ENCODE assay signal across 17 mouse cellular contexts in the genomic region with DNA sequence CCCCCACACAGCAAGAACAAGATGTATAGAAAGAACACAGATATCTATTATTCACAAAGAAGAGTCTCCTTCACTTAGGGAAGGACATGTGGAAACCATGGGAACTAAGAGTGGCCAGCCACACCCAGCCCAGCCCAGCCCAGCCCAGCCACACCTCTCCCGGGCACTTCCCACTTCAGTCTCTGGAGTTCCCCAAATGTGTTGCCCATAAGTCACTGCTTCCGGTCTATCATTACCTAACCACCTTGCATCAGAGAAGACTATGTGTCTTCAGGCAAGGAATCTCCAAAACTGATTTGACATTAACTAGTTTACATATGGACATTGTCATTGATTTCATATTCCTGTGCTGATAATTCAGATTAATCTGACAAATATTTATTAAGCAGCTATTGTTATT.
DNase-seq lines count a peak whose midpoint lies in the region; ATAC-seq and TF ChIP-seq lines count a peak whose summit lies in the region.
"Had no signal": no experiment of that assay in that cellular context is flagged by ENCODE, and none has a peak within 500 bp of the region (broad histone marks: within the 10 kb centered on the region; RNA-seq: fewer than 3 reads in every experiment).

No protein-coding gene starts in this region.

- no peak overlapping the region for H3K4me3 ChIP-seq in lung, adult 2 months (replicated peaks; ENCODE audit: extremely low read depth, low read depth, low read length)
- H3K4me3 ChIP-seq: forebrain, embryonic 12.5 days; heart, embryonic 13.5 days; limb, embryonic 12.5 days; megakaryocyte, embryonic 14.5 days; neural tube, embryonic 15.5 days had no signal

- TF ChIP-seq CTCF in lung, adult 2 months (IDR thresholded peaks at IDR 0.05; ENCODE audit: insufficient read depth, low read length), result no peak

- TF ChIP-seq POLR2A in lung, adult 2 months (IDR thresholded peaks at IDR 0.05; ENCODE audit: borderline replicate concordance, extremely low read depth, low read depth, low read length), result no peak

- 66% methylated on average over 2 of the region's 2 CpGs for WGBS in lung, adult 2 months

- H3K4me1 ChIP-seq in lung, adult 2 months (ENCODE audit: control insufficient read depth, insufficient read depth, low read length), result no peaks in the 10 kb centered on the region
- H3K4me1 ChIP-seq: forebrain, embryonic 12.5 days; heart, embryonic 13.5 days; limb, embryonic 12.5 days; neural tube, embryonic 15.5 days had no signal

- peak; percentile 100 for ATAC-seq in common myeloid progenitor, adult 5-6 weeks (replicated peaks; ENCODE audit: low read depth, poor library complexity, severe bottlenecking)
- ATAC-seq in megakaryocyte progenitor cell, adult 5-6 weeks (replicated peaks; ENCODE audit: poor library complexity), result peak; percentile 100
- ATAC-seq: intestine, embryonic 16.5 days had no signal

- DNase-seq in lung, postnatal 14 days, result peak; percentile 1
- DNase-seq in lung, adult 2 months, result no peak
- DNase-seq in thymus, postnatal 25 days, result no peak
- no peak for DNase-seq in testis, postnatal 10 days (ENCODE audit: low spot score)
- no peak for DNase-seq in kidney, adult 9 months
- DNase-seq: cerebellum, adult 9-10 months; heart, adult 18-20 months; midbrain, embryonic 14.5 days; thymus, postnatal 36 days had no signal
